Mouse (Mus musculus): ENCODE results near the gene Spen.

GRCm38 (mm10) chr4:141558658-141559057, 20.3 kb upstream of the Spen start:
- TF ChIP-seq CTCF (IDR thresholded peaks at IDR 0.05; ENCODE audit: low read depth, low read length), result no peak
- no peak for TF ChIP-seq POLR2A (IDR thresholded peaks at IDR 0.05; ENCODE audit: borderline replicate concordance, low read depth, low read length)
